Mouse (Mus musculus) adrenal gland (tissue): ENCODE data around the gene Gm10803.
"Not testable (repeated sequence)": the region's sequence is repeated elsewhere in the genome, so short reads cannot be mapped to it uniquely, and the experiment has no call there.

Experiments
- intact Hi-C: fragments of 180-260 bp; cut with DNase I; formaldehyde crosslinking; loops from one replicate; pipeline ENCODE4 v1.15.1; 2025
- long read RNA-seq, 2 experiments: library from polyadenylated mRNA; unstranded; transcript quantifications; one replicate each; pipeline ENCODE4 v2.0.0; 2020; ENCODE audit warnings: borderline replicate concordance in 1 of 2; ENCODE audit not compliant: insufficient replicate concordance in 1 of 2

The Gm10803 gene
- long read RNA-seq, experiment 1, result 0 reads
- long read RNA-seq, experiment 2, result 0 reads

DNA sequence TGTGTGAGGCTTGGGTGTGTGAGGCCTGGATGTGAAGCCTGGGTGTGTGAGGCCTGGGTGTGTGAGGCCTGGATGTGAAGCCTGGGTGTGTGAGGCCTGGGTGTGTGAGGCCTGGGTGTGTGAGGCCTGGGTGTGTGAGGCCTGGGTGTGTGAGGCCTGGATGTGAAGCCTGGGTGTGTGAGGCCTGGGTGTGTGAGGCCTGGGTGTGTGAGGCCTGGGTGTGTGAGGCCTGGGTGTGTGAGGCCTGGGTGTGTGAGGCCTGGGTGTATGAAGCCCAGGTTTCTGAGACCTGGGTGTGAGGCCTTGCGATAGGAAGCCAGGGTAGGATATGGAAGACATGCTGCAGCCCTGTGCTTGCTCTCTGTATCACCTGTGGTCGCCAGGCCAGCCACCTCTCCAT lies at the start of gene Gm10803:
Gene Gm10803, plus strand, starts transcription at position 301 of the 400 bp plus-strand sequence.
- intact Hi-C loops, result not testable (repeated sequence)

DNA sequence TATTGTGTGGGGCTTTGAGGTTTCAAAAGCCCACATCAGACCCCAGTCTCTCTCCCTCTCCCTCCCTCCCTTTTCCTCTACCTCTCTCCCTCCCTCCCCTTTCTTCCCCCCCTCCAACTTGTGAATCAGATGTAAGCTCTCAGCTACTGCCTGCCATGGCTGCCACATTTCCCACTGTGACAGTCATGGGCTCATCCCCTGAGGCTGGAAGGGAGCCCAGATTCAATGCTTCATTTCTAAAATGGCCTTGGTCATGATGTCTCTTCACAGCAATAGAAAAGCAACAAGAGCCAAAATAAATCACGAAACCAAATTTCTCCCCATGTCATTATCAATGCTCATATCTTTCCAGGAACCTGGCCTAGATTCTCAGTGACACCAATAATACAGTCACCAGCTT lies 49.5 kb upstream of the Gm10803 start:
- intact Hi-C loops, result no loop called here

- intact Hi-C loops, result no loop called here
Observed at GRCm38 (mm10) chr2:93512130-93512529, 48.2 kb upstream of the Gm10803 start.

DNA sequence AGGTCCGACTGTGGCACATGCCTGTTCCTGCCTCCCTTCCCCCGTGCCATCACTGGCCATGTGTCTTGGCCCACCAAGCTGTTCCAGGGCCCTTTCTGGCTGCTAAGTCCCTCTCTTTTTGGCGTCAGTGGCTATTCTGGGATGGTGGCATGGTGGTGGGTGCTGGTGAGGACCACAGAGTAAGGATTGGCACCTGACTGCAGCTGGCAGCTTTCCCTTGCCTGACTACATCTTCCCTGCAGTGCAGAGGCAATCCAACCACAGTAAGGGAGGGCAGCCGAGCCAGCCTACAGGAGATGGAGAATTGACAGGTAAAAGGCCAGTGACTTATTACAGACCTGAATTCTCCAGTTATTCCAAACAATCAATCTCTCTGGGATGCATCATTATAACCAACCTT lies 45.1 kb upstream of the Gm10803 start:
- intact Hi-C loops, result no loop called here

- intact Hi-C loops, result no loop called here
Observed at GRCm38 (mm10) chr2:93521042-93521441, 39.3 kb upstream of the Gm10803 start.

GRCm38 (mm10) chr2:93521571-93521970 lies 38.8 kb upstream of the Gm10803 start:
- intact Hi-C loops, result no loop called here

DNA sequence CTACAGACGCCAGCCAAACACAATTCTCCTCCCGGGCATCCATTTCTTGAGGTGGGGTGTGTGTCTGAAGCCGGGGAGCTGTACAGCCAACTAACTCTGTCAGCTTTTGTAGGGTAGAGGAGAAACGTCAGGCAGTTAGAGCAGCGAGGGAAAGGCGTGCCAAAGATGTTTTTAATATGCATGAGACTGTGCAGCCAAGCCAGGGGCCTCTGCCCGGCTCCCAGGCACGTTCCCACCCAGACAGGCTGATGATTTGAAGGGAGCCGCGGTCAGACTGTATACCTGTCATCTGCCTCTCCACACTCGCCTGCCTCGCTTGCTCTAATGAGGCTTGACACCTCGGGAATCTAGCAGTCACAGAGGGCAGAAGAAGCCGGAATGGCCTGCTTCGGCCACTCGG lies 38.4 kb upstream of the Gm10803 start:
- intact Hi-C loops, result no loop called here

GRCm38 (mm10) chr2:93525033-93525762 lies 35.2 kb upstream of the Gm10803 start:
- intact Hi-C loops, result no loop called here

DNA sequence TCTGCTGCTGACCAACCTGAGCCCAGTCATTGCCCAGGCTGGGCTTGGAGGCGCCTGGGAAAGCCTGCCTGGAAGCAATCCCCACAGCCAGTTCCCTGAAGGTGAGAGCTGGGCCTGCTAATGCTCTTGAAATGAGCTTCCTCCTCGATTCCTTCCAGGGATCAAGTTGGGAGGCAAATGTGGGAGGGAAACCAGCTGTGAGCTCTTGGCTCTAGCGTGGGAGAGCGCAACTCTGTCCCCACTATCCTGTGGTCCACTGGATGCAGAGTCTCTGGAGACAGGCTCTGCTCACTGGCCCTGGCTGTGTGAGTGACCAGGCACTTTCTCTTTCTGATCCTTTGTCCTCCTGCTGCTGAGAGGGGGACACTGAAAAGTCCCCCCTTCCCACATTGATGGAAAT lies 30.8 kb upstream of the Gm10803 start:
- intact Hi-C loops, result no loop called here

- intact Hi-C loops, result no loop called here
Observed at GRCm38 (mm10) chr2:93533891-93534290, 26.5 kb upstream of the Gm10803 start.

- intact Hi-C loops, result no loop called here
Observed at GRCm38 (mm10) chr2:93537385-93537967, 22.9 kb upstream of the Gm10803 start.

DNA sequence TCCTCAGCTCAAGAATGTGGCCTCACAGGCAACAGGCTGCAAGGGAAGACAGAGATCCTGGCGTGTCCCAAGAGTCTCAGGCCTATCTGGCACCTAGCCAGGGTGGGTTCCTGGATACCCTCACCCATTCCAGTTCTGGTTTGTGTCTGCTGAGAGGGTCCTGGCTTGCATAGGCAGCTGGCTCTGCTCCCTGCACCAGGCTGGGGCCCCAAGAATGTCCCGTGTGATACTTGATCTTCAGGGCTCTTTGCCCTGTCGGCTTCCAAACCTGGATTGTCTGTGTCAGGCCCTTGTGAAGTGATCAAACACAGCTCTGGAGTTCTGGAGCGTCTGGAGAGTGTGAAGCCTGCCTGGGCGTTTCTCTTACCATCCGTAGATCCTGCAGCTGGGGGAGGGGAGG lies 22.2 kb upstream of the Gm10803 start:
- intact Hi-C loops, result no loop called here

- intact Hi-C loops, result no loop called here
Observed at GRCm38 (mm10) chr2:93541771-93542170, 18.6 kb upstream of the Gm10803 start.

- intact Hi-C loops, result no loop called here
Observed at GRCm38 (mm10) chr2:93552676-93553521, 7.5 kb upstream of the Gm10803 start.

DNA sequence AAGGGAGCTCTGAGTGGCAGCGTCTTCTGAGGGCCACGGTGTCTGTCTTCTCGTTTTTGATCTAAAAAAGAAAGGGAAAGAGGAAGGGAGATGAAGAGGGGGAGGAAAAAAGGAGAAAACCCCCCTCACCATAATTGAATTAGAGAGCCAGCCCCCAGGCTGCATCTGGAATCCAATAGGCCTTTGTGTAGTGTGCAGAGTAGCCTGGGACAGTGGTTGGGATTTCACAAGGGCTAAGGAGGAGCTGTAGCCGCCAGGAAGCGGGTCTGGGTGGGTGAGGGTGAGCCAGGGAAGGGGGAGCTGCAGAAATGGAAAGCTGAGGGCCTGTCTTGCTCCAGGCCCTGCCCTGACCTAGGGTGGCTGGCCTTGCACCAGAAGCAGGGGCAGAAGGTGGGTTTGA lies 6.5 kb upstream of the Gm10803 start:
- intact Hi-C loops, result no loop called here

GRCm38 (mm10) chr2:93565647-93566046 lies 5.3 kb downstream of the Gm10803 start:
- intact Hi-C loops, result no loop called here

DNA sequence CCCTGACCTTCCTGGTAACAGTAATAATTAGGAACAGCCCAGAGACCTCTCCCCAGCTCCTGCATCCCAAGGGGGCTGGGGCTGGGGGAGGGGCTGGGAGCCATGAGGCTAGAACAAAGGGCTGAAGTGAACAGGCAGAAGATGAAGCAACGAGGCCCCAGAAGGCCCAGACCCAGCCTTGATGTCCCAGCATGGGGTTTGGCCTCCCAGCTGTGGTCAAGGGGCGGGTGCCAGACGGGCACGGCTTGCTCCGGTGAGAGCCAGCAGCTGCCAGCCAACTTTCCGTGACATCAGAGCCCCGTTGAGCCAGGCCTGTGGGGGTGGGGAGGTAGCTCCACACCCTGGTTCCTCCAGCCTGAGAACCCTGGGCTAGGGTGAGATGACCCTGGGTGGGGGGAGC lies 7.3 kb downstream of the Gm10803 start:
- intact Hi-C loops, result no loop called here

- intact Hi-C loops, result no loop called here
Observed at GRCm38 (mm10) chr2:93572565-93572964, 12.2 kb downstream of the Gm10803 start.

DNA sequence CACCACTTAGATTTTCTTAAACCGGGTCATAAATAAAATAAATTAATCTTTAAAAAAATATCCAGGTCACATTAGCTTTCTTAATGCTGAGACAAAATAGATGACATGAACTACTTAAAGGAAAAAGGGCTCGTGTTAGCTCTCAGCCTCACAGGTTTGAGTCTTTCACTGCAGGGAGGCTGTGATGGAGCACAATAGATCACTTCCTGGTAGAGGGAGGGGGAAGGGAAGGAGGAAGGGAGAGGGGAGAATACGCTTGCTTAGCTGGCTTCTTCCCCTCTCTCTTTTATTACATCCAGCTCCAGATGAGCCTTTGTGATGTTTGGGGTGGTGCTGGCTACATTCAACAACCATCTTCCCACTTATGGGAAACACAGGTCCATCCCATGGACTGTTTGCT lies 20.9 kb downstream of the Gm10803 start:
- intact Hi-C loops, result no loop called here

DNA sequence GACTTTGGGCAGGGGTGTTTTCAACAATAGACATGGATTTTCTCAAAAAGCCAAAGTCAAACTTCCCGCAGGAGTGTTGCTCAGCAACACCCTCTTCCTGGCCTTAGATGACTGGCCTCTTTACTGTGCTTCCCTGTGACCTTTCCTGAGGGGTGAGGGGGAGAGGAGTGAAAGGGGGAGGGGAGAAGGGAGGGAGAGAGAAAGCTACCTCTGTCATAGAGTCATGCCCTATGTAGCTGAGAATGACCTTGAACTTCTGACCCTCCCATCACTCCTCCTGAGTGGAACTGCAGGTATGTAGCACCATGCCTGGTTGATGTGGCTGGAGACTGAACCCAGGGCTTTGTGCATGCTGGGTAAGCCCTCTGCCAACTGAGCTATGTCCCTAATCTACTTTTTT lies 25.5 kb downstream of the Gm10803 start:
- intact Hi-C loops, result no loop called here

DNA sequence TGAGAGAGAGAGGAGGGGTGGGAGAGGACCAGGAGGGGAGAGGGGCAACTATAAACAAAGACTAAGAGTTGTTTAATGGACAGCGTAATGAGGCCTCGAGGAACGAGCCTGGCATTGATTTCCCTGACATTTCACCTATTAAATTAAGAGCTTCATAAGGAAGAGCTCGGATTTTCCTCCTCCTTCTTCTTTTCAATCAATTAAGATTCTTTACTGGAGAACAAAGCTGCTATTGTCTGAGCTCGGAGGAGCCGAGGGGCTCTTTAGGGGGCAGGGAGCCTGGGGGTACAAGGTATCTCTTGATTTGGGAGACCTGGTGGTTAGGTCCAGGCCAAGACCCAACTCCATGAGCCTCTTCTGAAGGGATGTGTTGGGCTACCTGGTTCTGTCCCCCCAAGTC lies 27.1 kb downstream of the Gm10803 start:
- intact Hi-C loops, result no loop called here

- intact Hi-C loops, result no loop called here
Observed at GRCm38 (mm10) chr2:93589875-93590274, 29.5 kb downstream of the Gm10803 start.
